Mouse (Mus musculus) forebrain, embryonic 12.5 days (tissue): ENCODE measurements around the gene Tekt3. TPM values are rescaled to one million over a fixed set of nuclear protein-coding genes. Genes with fewer than 3 reads are reported as not detected.

Experiments
- ATAC-seq: fragments of 200-750 bp; cut with Nextera tagmentation; 2 replicates; pipeline ENCODE4 v1.8.0; 2017; ENCODE audit warnings: moderate TSS enrichment; ENCODE audit not compliant: low FRiP score
- H3K27ac ChIP-seq: fragments of 300-500 bp; sonication (generic); 2 replicates; pipeline ENCODE4 v1.5.1; 2016; ENCODE audit warnings: mild to moderate bottlenecking
- H3K27me3 ChIP-seq: fragments of 300-500 bp; sonication (generic); 2 replicates; pipeline ENCODE4 v1.6.1; 2016; ENCODE audit warnings: mild to moderate bottlenecking
- H3K36me3 ChIP-seq: fragments of 300-500 bp; sonication (generic); replicated peaks from 2 replicates; pipeline ENCODE4 v1.6.1; 2016; ENCODE audit warnings: mild to moderate bottlenecking
- H3K4me1 ChIP-seq: fragments of 300-500 bp; sonication (generic); 2 replicates; pipeline ENCODE4 v1.6.1; 2016
- H3K4me2 ChIP-seq: fragments of 300-500 bp; sonication (generic); 2 replicates; pipeline ENCODE4 v1.6.1; 2016; ENCODE audit warnings: mild to moderate bottlenecking, moderate library complexity
- H3K4me3 ChIP-seq: fragments of 300-500 bp; sonication (generic); replicated peaks from 2 replicates; pipeline ENCODE4 v1.5.1; 2016; ENCODE audit warnings: mild to moderate bottlenecking
- H3K9ac ChIP-seq: fragments of 300-500 bp; sonication (generic); 2 replicates; pipeline ENCODE4 v1.6.1; 2016; ENCODE audit warnings: mild to moderate bottlenecking
- H3K9me3 ChIP-seq: fragments of 300-500 bp; sonication (generic); 2 replicates; pipeline ENCODE4 v1.6.1; 2016
- WGBS: fragments of 180-500 bp; shearing (Covaris S2); methylation state at CpG from one replicate; pipeline ENCODE4 v1.1.7; 2016; 5-methylcytosine and 5-hydroxymethylcytosine counted together
- polyA plus RNA-seq: library from polyadenylated mRNA; unstranded; fragments of >200 nt; fragmentation: Nextera tagmentation; extraction: Ambion mirVana; gene quantifications from 2 replicates; pipeline ENCODE4 v1.2.1, GENCODE M21; 2016

Gene Tekt3
- polyA plus RNA-seq, 1 experiment from 2014 or later = not detected

DNA sequence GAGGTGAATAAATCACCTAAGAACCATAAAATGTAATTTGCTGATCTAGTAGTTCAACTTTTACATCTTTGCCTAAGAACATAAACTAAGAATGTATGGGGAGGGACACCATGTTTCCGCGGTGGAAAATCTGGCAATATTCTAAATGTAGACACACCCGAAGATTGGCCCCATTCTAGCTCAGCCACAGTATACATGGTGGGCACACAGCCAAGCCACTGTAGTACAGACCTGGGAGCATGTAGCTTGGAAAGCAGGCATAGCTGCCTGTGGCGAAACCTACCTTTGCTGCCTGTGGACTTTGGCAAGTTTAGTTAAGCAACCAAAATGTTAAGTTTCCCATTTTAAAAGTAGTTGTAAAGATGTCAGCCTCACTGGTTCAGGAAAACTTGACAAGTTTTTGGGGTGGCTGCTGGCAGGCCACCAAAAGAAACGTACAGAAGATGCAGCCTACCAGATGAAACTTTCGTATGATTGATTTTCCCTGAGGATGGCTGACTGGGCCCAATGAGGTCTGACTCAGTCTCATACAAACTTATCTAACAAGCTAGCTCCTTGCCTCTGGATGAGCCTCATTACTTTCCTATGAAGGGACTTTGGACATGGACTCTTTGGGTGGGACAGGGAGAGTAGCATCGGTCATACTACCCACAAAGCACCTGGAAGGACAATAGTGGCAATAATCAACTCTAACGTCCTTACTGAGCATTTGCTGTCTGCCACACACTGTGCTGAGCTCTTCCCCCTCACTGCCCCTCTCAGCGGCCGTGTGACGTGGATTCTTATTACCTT lies 25.8 kb upstream of the Tekt3 start:
- no peak overlapping the region for H3K9ac ChIP-seq
- no peaks in the 10 kb centered on the region for H3K9me3 ChIP-seq
- no peak overlapping the region for H3K4me3 ChIP-seq
- no peak overlapping the region for H3K27ac ChIP-seq
- no peaks in the 10 kb centered on the region for H3K36me3 ChIP-seq
- peaks cover 5% of the 10 kb centered on the region; the same call in 1 of the 2 replicates for H3K4me1 ChIP-seq
- H3K4me2 ChIP-seq = no peak overlapping the region
- WGBS = 80% methylated on average over 11 of the region's 11 CpGs
- H3K27me3 ChIP-seq = no peaks in the 10 kb centered on the region
- no peak for ATAC-seq

- no peak for ATAC-seq
- Histone ChIP-seq H3K9ac (no peak overlapping the region), H3K4me3 (no peak overlapping the region), H3K36me3 (no peaks in the 10 kb centered on the region), H3K9me3 (no peaks in the 10 kb centered on the region), H3K4me2 (no peak overlapping the region), H3K27me3 (no peaks in the 10 kb centered on the region), H3K4me1 (peaks cover 5% of the 10 kb centered on the region; the same call in 1 of the 2 replicates), H3K27ac (no peak overlapping the region)
- WGBS = 29% methylated on average over 12 of the region's 12 CpGs
These were observed 21.3 kb upstream of the Tekt3 start for GRCm38 (mm10) chr11:63040002-63040661.

DNA sequence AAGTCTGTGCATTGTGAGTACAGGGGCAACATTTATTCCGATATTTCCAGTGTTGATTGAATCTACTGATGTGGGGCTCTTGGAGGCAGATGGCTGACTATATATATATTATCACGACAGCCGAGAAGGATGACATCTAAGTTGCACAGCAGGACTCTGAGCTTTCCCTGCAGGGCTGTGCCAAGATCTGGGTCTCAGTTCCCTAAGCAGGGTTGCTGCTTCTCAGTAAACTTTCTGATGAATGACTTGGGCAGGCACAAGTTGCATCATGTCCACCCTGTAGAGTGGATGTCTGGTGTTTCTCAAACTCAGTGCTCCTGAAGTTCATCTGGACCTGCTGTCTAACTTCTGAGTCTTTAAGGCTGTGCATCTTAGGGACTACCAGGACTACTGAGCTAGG lies 15.7 kb upstream of the Tekt3 start:
- Histone ChIP-seq H3K4me3 (no peak overlapping the region), H3K36me3 (no peaks in the 10 kb centered on the region), H3K27me3 (no peaks in the 10 kb centered on the region), H3K4me1 (no peaks in the 10 kb centered on the region), H3K4me2 (no peak overlapping the region), H3K27ac (no peak overlapping the region), H3K9me3 (no peaks in the 10 kb centered on the region), H3K9ac (no peak overlapping the region)
- WGBS = 89% methylated on average over 3 of the region's 3 CpGs
- no peak for ATAC-seq

GRCm38 (mm10) chr11:63046380-63046779 lies 15.1 kb upstream of the Tekt3 start:
- no peak overlapping the region for H3K27ac ChIP-seq
- no peaks in the 10 kb centered on the region for H3K4me1 ChIP-seq
- no peaks in the 10 kb centered on the region for H3K36me3 ChIP-seq
- H3K9me3 ChIP-seq = no peaks in the 10 kb centered on the region
- 93% methylated on average over 8 of the region's 8 CpGs for WGBS
- ATAC-seq = no peak
- no peak overlapping the region for H3K4me2 ChIP-seq
- H3K9ac ChIP-seq = no peak overlapping the region
- no peaks in the 10 kb centered on the region for H3K27me3 ChIP-seq
- H3K4me3 ChIP-seq = no peak overlapping the region

- H3K27me3 ChIP-seq = no peaks in the 10 kb centered on the region
- no peak for ATAC-seq
- H3K27ac ChIP-seq = no peak overlapping the region
- 90% methylated on average over 6 of the region's 6 CpGs for WGBS
- H3K4me1 ChIP-seq = no peaks in the 10 kb centered on the region
- H3K9ac ChIP-seq = no peak overlapping the region
- no peak overlapping the region for H3K4me3 ChIP-seq
- no peaks in the 10 kb centered on the region for H3K9me3 ChIP-seq
- H3K36me3 ChIP-seq = no peaks in the 10 kb centered on the region
- no peak overlapping the region for H3K4me2 ChIP-seq
These were observed 11.0 kb upstream of the Tekt3 start for GRCm38 (mm10) chr11:63050362-63050932.

DNA sequence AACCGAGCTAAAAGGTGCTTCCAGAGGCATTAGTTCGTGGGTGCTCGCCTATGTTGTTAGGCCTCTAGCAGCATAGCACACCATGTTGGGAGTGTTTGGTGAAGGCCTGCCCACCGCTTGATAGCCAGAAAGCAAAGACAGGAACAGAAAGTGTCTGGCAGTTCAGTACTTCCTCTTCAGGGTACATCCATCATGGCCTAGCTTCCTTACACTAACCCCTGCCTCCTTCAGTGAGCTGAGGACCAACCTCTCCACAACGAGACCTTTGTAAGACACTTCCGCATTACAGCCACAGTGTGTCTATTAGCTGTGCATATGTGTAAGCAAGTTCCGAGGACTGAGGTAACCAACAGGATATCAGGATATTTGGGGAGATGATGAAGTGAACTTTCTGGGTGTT lies 10.4 kb upstream of the Tekt3 start:
- no peaks in the 10 kb centered on the region for H3K36me3 ChIP-seq
- H3K4me1 ChIP-seq = no peaks in the 10 kb centered on the region
- H3K4me2 ChIP-seq = no peak overlapping the region
- H3K4me3 ChIP-seq = no peak overlapping the region
- H3K27me3 ChIP-seq = no peaks in the 10 kb centered on the region
- 93% methylated on average over 7 of the region's 7 CpGs for WGBS
- no peak overlapping the region for H3K27ac ChIP-seq
- H3K9me3 ChIP-seq = no peaks in the 10 kb centered on the region
- H3K9ac ChIP-seq = no peak overlapping the region
- ATAC-seq = no peak

DNA sequence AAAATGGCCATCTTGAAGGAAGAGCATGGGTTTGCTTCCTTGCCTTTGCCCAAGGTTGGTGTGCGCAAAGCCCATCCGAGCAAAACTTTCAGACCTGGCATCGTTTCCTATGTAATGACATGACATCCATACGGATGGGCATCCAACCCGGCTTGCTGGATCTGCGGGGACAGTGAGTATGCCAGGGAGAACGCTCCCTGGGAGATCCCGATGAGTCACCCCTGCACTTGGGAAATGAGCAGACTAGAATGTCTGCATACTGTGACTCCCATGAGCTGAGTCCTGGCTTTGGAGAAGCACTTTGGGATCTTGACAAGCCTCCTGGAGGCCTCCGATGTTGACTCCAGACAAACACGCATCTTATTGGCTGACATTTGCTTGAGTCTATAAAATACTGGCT lies 9.5 kb upstream of the Tekt3 start:
- Histone ChIP-seq H3K4me1 (no peaks in the 10 kb centered on the region), H3K4me2 (no peak overlapping the region), H3K36me3 (no peaks in the 10 kb centered on the region), H3K9ac (no peak overlapping the region), H3K4me3 (no peak overlapping the region), H3K9me3 (no peaks in the 10 kb centered on the region), H3K27me3 (no peaks in the 10 kb centered on the region), H3K27ac (no peak overlapping the region)
- no peak for ATAC-seq
- WGBS = 94% methylated on average over 10 of the region's 10 CpGs

DNA sequence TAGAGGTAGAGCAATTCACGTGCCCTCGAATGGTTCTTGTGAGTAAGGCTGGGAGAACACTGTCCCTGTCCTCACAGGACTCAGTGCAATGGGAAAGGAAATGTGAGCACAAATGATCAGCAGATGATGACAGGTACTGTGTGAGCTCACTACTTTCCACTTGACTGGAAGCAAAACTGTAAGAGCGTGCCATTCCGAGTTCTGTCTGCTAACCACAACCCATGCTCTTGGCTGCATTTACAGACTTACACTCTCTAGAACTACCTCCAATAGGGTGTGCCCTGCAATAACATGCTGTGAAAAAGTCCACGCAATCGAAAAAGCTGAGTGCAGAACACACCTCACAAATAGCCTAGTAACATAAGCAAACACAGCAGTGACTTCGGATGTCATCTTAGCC lies 5.9 kb upstream of the Tekt3 start:
- WGBS = 91% methylated on average over 7 of the region's 7 CpGs
- Histone ChIP-seq H3K4me1 (no peaks in the 10 kb centered on the region), H3K27me3 (peaks cover 2% of the 10 kb centered on the region; the same call in 1 of the 2 replicates), H3K4me3 (no peak overlapping the region), H3K4me2 (no peak overlapping the region), H3K9ac (no peak overlapping the region), H3K9me3 (no peaks in the 10 kb centered on the region), H3K36me3 (no peaks in the 10 kb centered on the region), H3K27ac (no peak overlapping the region)
- no peak for ATAC-seq

- Histone ChIP-seq H3K4me3 (no peak overlapping the region), H3K4me1 (peaks cover 4% of the 10 kb centered on the region; the same call in 1 of the 2 replicates), H3K9me3 (no peaks in the 10 kb centered on the region), H3K27me3 (peaks cover 11% of the 10 kb centered on the region; the same call in 1 of the 2 replicates), H3K36me3 (no peaks in the 10 kb centered on the region), H3K27ac (no peak overlapping the region), H3K9ac (no peak overlapping the region), H3K4me2 (no peak overlapping the region)
- WGBS = 82% methylated on average over 5 of the region's 5 CpGs
- ATAC-seq = no peak
These were observed 3.0 kb upstream of the Tekt3 start for GRCm38 (mm10) chr11:63058375-63058952.

- peaks cover 4% of the 10 kb centered on the region; the same call in 1 of the 2 replicates for H3K4me1 ChIP-seq
- ATAC-seq = no peak
- no peaks in the 10 kb centered on the region for H3K36me3 ChIP-seq
- H3K4me3 ChIP-seq = no peak overlapping the region
- 83% methylated on average over 1 of the region's 1 CpGs for WGBS
- no peak overlapping the region for H3K27ac ChIP-seq
- H3K4me2 ChIP-seq = no peak overlapping the region
- H3K9ac ChIP-seq = no peak overlapping the region
- peaks cover 11% of the 10 kb centered on the region; the same call in 1 of the 2 replicates for H3K27me3 ChIP-seq
- no peaks in the 10 kb centered on the region for H3K9me3 ChIP-seq
These were observed 1.5 kb upstream of the Tekt3 start for GRCm38 (mm10) chr11:63059911-63060310.

GRCm38 (mm10) chr11:63066526-63066925 lies 5.1 kb downstream of the Tekt3 start:
- H3K4me2 ChIP-seq = no peak overlapping the region
- H3K9me3 ChIP-seq = no peaks in the 10 kb centered on the region
- no peak overlapping the region for H3K9ac ChIP-seq
- 0 out of 2 replicates have a peak, but pooled peaks cover 2% of the 10 kb centered on the region for H3K27me3 ChIP-seq
- no peak overlapping the region for H3K27ac ChIP-seq
- no peak overlapping the region for H3K4me3 ChIP-seq
- H3K36me3 ChIP-seq = no peaks in the 10 kb centered on the region
- peaks cover 2% of the 10 kb centered on the region; the same call in 1 of the 2 replicates for H3K4me1 ChIP-seq
- no peak for ATAC-seq
- 73% methylated on average over 1 of the region's 1 CpGs for WGBS

DNA sequence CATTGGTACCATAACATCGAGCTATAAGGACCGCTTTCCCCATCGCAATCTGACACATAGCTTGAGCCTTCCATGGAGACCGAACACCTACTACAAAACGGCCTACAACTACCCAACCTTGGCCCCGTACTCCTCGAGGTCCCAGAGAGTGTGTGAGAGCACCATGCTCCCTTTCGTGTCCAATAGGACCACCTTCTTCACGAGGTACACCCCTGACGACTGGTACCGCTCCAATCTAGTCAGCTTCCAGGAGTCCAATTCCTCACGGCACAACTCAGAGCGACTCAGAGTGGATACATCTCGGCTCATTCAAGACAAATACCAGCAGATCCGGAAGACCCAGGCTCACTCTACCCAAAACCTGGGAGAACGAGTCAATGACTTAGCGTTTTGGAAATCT lies 8.6 kb downstream of the Tekt3 start:
- Histone ChIP-seq H3K27me3 (no peaks in the 10 kb centered on the region), H3K4me1 (no peaks in the 10 kb centered on the region), H3K27ac (no peak overlapping the region), H3K4me3 (no peak overlapping the region), H3K4me2 (no peak overlapping the region), H3K36me3 (no peaks in the 10 kb centered on the region), H3K9me3 (no peaks in the 10 kb centered on the region), H3K9ac (no peak overlapping the region)
- ATAC-seq = no peak
- 93% methylated on average over 17 of the region's 17 CpGs for WGBS
